19 mouse cellular contexts compared by ENCODE assay signal in the genomic region with DNA sequence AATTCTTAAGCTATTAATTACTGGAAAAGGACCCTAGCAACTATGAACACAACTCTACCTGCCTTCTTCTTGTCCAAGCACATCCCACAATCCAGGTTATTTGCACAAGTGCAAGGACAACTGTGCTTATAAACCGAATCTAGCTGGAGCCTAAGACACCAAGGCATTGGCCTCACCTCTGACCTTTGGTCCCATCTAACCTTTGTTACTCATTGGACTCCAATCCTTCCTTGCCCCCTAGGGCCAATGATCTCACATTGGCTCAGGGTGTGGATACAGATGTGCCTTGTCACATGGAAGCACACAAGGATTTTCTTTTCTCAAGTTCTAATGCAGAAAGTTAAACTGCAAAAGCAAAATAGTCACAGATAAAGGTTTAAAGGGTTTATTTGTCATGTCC.
DNase-seq lines count a peak whose midpoint lies in the region; ATAC-seq lines count a peak whose summit lies in the region.
"Had no signal": no experiment of that assay in that cellular context is flagged by ENCODE, and none has a peak within 500 bp of the region (broad histone marks: within the 10 kb centered on the region; RNA-seq: fewer than 3 reads in every experiment).

No protein-coding gene starts in this region.

- ATAC-seq in heart, embryonic 11.5 days (replicated peaks; ENCODE audit: insufficient number of reproducible peaks, low FRiP score, low TSS enrichment) = no peak
- ATAC-seq in midbrain, embryonic 13.5 days = no peak
- no peak for ATAC-seq in midbrain, embryonic 11.5 days (ENCODE audit: low FRiP score)
- ATAC-seq in hindbrain, embryonic 15.5 days (ENCODE audit: low FRiP score, low read depth) = no peak

- peaks cover 3% of the 10 kb centered on the region; the same call in 1 of the 2 replicates for H3K4me1 ChIP-seq in heart, embryonic 11.5 days (ENCODE audit: control insufficient read depth, insufficient read depth, low read length)
- H3K4me1 ChIP-seq in midbrain, embryonic 13.5 days (replicated peaks) = peaks cover 44% of the 10 kb centered on the region
- peaks cover 21% of the 10 kb centered on the region for H3K4me1 ChIP-seq in midbrain, embryonic 11.5 days (ENCODE audit: control insufficient read depth, insufficient read depth, low read length)
- peaks cover 34% of the 10 kb centered on the region for H3K4me1 ChIP-seq in hindbrain, embryonic 15.5 days (replicated peaks)
- H3K4me1 ChIP-seq: megakaryocyte, embryonic 14.5 days had no signal

- H3K4me2 ChIP-seq in heart, embryonic 11.5 days = no peak overlapping the region
- H3K4me2 ChIP-seq in midbrain, embryonic 13.5 days (replicated peaks) = no peak overlapping the region
- no peak overlapping the region for H3K4me2 ChIP-seq in midbrain, embryonic 11.5 days
- H3K4me2 ChIP-seq in hindbrain, embryonic 15.5 days = no peak overlapping the region
- H3K4me2 ChIP-seq: heart, embryonic 13.5 days had no signal

- H3K9me3 ChIP-seq in heart, embryonic 11.5 days (replicated peaks; ENCODE audit: control insufficient read depth, low read length) = no peaks in the 10 kb centered on the region
- no peaks in the 10 kb centered on the region for H3K9me3 ChIP-seq in midbrain, embryonic 13.5 days
- no peaks in the 10 kb centered on the region for H3K9me3 ChIP-seq in midbrain, embryonic 11.5 days (ENCODE audit: control insufficient read depth, low read length)
- no peaks in the 10 kb centered on the region for H3K9me3 ChIP-seq in hindbrain, embryonic 15.5 days
- H3K9me3 ChIP-seq: heart, embryonic 13.5 days; limb, embryonic 10.5 days; megakaryocyte, embryonic 14.5 days had no signal

- no peaks in the 10 kb centered on the region for H3K27me3 ChIP-seq in heart, embryonic 11.5 days (ENCODE audit: control insufficient read depth, insufficient read depth, low read length)
- H3K27me3 ChIP-seq in midbrain, embryonic 13.5 days = no peaks in the 10 kb centered on the region
- H3K27me3 ChIP-seq in midbrain, embryonic 11.5 days (ENCODE audit: control insufficient read depth, insufficient read depth, low read length) = no peaks in the 10 kb centered on the region
- no peaks in the 10 kb centered on the region for H3K27me3 ChIP-seq in hindbrain, embryonic 15.5 days
- H3K27me3 ChIP-seq: heart, embryonic 13.5 days; megakaryocyte, embryonic 14.5 days had no signal

- H3K27ac ChIP-seq in heart, embryonic 11.5 days (ENCODE audit: low read depth, low read length) = no peak overlapping the region
- H3K27ac ChIP-seq in midbrain, embryonic 13.5 days = peak overlapping the region; percentile 14; the same call in 1 of the 2 replicates
- no peak overlapping the region for H3K27ac ChIP-seq in midbrain, embryonic 11.5 days (ENCODE audit: low read depth, low read length)
- H3K27ac ChIP-seq in hindbrain, embryonic 15.5 days (replicated peaks) = peak overlapping the region; percentile 12
- H3K27ac ChIP-seq: heart, embryonic 13.5 days had no signal

- DNase-seq in heart, adult 11 months = peak; percentile 86
- DNase-seq in midbrain, embryonic 11.5 days (ENCODE audit: low spot score, missing footprints) = no peak
- DNase-seq in skeletal muscle tissue, adult 2 months (ENCODE audit: low read depth, low spot score) = peak; percentile 21
- no peak for DNase-seq in cerebellum, postnatal 14 days
- DNase-seq: adrenal gland, postnatal 25 days; B cell, adult 2 months; cerebellum, adult 11 months; cerebellum, postnatal 25 days; lung, adult 18-20 months; lung, postnatal 14 days; right cerebral cortex, postnatal 25 days; thymus, adult 2 months had no signal

- H3K36me3 ChIP-seq in heart, embryonic 11.5 days (ENCODE audit: control insufficient read depth, insufficient read depth, low read length) = no peaks in the 10 kb centered on the region
- H3K36me3 ChIP-seq in midbrain, embryonic 13.5 days = 0 out of 2 replicates have a peak, but pooled peaks cover 3% of the 10 kb centered on the region
- H3K36me3 ChIP-seq in midbrain, embryonic 11.5 days (ENCODE audit: control insufficient read depth, insufficient read depth, low read length) = no peaks in the 10 kb centered on the region
- H3K36me3 ChIP-seq in hindbrain, embryonic 15.5 days = no peaks in the 10 kb centered on the region
- H3K36me3 ChIP-seq: heart, embryonic 13.5 days; limb, embryonic 10.5 days had no signal

- whole genome bisulfite sequencing in heart, embryonic 11.5 days (ENCODE audit: insufficient replicate concordance) = 71% methylated on average over 1 of the region's 1 CpGs
- WGBS in midbrain, embryonic 13.5 days = 59% methylated on average over 1 of the region's 1 CpGs
- WGBS in midbrain, embryonic 11.5 days = 73% methylated on average over 1 of the region's 1 CpGs
- whole genome bisulfite sequencing in hindbrain, embryonic 15.5 days = 68% methylated on average over 1 of the region's 1 CpGs

- H3K9ac ChIP-seq in heart, embryonic 11.5 days (ENCODE audit: low read depth, low read length) = no peak overlapping the region
- no peak overlapping the region for H3K9ac ChIP-seq in midbrain, embryonic 13.5 days (replicated peaks)
- no peak overlapping the region for H3K9ac ChIP-seq in midbrain, embryonic 11.5 days (ENCODE audit: low read length)
- no peak overlapping the region for H3K9ac ChIP-seq in hindbrain, embryonic 15.5 days
- H3K9ac ChIP-seq: heart, embryonic 13.5 days had no signal

- H3K4me3 ChIP-seq in heart, embryonic 11.5 days (ENCODE audit: low read depth, low read length) = no peak overlapping the region
- no peak overlapping the region for H3K4me3 ChIP-seq in midbrain, embryonic 13.5 days (replicated peaks)
- no peak overlapping the region for H3K4me3 ChIP-seq in midbrain, embryonic 11.5 days (ENCODE audit: low read depth, low read length)
- H3K4me3 ChIP-seq in hindbrain, embryonic 15.5 days = no peak overlapping the region
- H3K4me3 ChIP-seq: erythroblast, embryonic 14.5 days; heart, embryonic 13.5 days; limb, embryonic 10.5 days; megakaryocyte, embryonic 14.5 days had no signal

Comparison
In these comparisons a context has a peak if more than half of its experiments do, and no peak if none do; other contexts are left out.
1. H3K27ac ChIP-seq: peak in midbrain, embryonic 13.5 days (single experiment) and hindbrain, embryonic 15.5 days (single experiment); none in heart, embryonic 11.5 days (single experiment) and midbrain, embryonic 11.5 days (single experiment).
2. DNase-seq: peak in heart, adult 11 months (single experiment) and skeletal muscle tissue, adult 2 months (single experiment); none in midbrain, embryonic 11.5 days (single experiment) and cerebellum, postnatal 14 days (0 of 2).